Mouse (Mus musculus) lung, adult 2 months (tissue): ENCODE measurements around the gene Hnrnpdl.

ENCODE experiments used
- CTCF ChIP-seq: fragments of 200-500 bp; IDR thresholded peaks from 2 replicates; pipeline ENCODE4 v1.5.1; 2011; ENCODE audit warnings: mild to moderate bottlenecking, low read length, control low read depth; ENCODE audit not compliant: insufficient read depth
- POLR2A ChIP-seq: fragments of 200-500 bp; IDR thresholded peaks from 2 replicates; pipeline ENCODE4 v1.6.1; 2011; ENCODE audit warnings: low read depth, mild to moderate bottlenecking, control low read depth, low read length, borderline replicate concordance; ENCODE audit errors: extremely low read depth

GRCm38 (mm10) chr5:100042467-100042866, 3.0 kb upstream of the Hnrnpdl start:
- TF ChIP-seq CTCF (no peak), POLR2A (no peak)
